Mouse (Mus musculus): ENCODE data around the gene Cep89.

The Cep89 gene

GRCm38 (mm10) chr7:35485126-35485525, 88.3 kb downstream of the Cep89 start:
- WGBS: 88% methylated on average over 2 of the region's 2 CpGs

- WGBS: 86% methylated on average over 8 of the region's 8 CpGs
These were observed 89.7 kb downstream of the Cep89 start for GRCm38 (mm10) chr7:35486553-35486952.

Measured in cerebral cortex, adult 2 months (tissue).